Mouse (Mus musculus) embryonic fibroblast, embryonic 13.5 days (primary cell): ENCODE results near the gene Lgals4.

ENCODE experiments used
- CTCF ChIP-seq: IDR thresholded peaks from 2 replicates; pipeline ENCODE4 v1.5.1; 2011; ENCODE audit warnings: mild to moderate bottlenecking, control low read depth, low read length, moderate library complexity, borderline replicate concordance; ENCODE audit not compliant: insufficient read depth
- POLR2A ChIP-seq: IDR thresholded peaks from 2 replicates; pipeline ENCODE4 v1.6.1; 2011; ENCODE audit warnings: low read depth, mild to moderate bottlenecking, control low read depth, low read length, moderate library complexity

DNA sequence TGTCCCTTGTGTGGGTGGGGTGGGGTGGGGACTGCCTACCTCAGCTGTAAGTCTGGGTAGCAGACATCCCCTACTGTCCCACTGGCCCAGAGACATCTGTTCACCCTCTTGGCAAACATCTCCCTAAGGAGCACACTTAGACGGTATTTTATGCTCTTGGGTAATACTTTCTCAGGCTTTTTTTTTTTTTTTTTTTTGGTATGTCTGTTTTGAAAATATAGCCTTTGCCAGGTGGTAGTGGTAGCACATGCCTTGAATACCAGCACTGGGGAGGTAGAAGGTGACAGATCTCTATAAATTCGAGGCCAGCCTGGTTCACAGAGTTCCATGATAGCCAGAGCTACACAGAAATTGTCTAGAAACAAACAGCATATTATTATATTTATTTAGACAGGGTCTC, 9.7 kb upstream of the Lgals4 start:
- TF ChIP-seq POLR2A (no peak), CTCF (no peak)
